Mouse (Mus musculus): ENCODE data around the gene Slc16a9. TPM values are rescaled to one million over a fixed set of nuclear protein-coding genes. Genes with fewer than 3 reads are reported as not detected.

The Slc16a9 gene
- polyA plus RNA-seq, 1 experiment from 2014 or later: 0.52 TPM

- Histone ChIP-seq H3K36me3 (ENCODE audit: control insufficient read depth, insufficient read depth) (no peaks in the 10 kb centered on the region), H3K4me1 (replicated peaks; ENCODE audit: control insufficient read depth, insufficient read depth, low read length) (no peaks in the 10 kb centered on the region), H3K9me3 (ENCODE audit: control insufficient read depth) (no peaks in the 10 kb centered on the region), H3K4me2 (replicated peaks; ENCODE audit: low read depth) (no peak overlapping the region), H3K4me3 (ENCODE audit: low read depth, low read length) (no peak overlapping the region), H3K27me3 (replicated peaks; ENCODE audit: control insufficient read depth, insufficient read depth, low read length) (no peaks in the 10 kb centered on the region), H3K27ac (ENCODE audit: low read depth, low read length) (no peak overlapping the region), H3K9ac (ENCODE audit: low read depth, low read length) (no peak overlapping the region)
- TF ChIP-seq CTCF (IDR thresholded peaks at IDR 0.05; ENCODE audit: low read depth): no peak
- ATAC-seq: no peak
- WGBS: 56% methylated on average over 1 of the region's 1 CpGs
Measured at GRCm38 (mm10) chr10:70276678-70277077, 31.8 kb downstream of the Slc16a9 start.

- Histone ChIP-seq H3K9me3 (ENCODE audit: control insufficient read depth) (no peaks in the 10 kb centered on the region), H3K4me3 (ENCODE audit: low read depth, low read length) (no peak overlapping the region), H3K27ac (ENCODE audit: low read depth, low read length) (no peak overlapping the region), H3K27me3 (replicated peaks; ENCODE audit: control insufficient read depth, insufficient read depth, low read length) (no peaks in the 10 kb centered on the region), H3K9ac (ENCODE audit: low read depth, low read length) (no peak overlapping the region), H3K4me2 (replicated peaks; ENCODE audit: low read depth) (no peak overlapping the region), H3K4me1 (replicated peaks; ENCODE audit: control insufficient read depth, insufficient read depth, low read length) (no peaks in the 10 kb centered on the region), H3K36me3 (ENCODE audit: control insufficient read depth, insufficient read depth) (no peaks in the 10 kb centered on the region)
- peak; percentile 50 for TF ChIP-seq CTCF (IDR thresholded peaks at IDR 0.05; ENCODE audit: low read depth)
- no peak for ATAC-seq
- 75% methylated on average over 8 of the region's 8 CpGs for WGBS
Measured at GRCm38 (mm10) chr10:70279349-70279748, 34.4 kb downstream of the Slc16a9 start.

GRCm38 (mm10) chr10:70287825-70288235, 42.9 kb downstream of the Slc16a9 start:
- H3K4me3 ChIP-seq (ENCODE audit: low read depth, low read length): no peak overlapping the region

GRCm38 (mm10) chr10:70288406-70289327, 43.8 kb downstream of the Slc16a9 start:
- no peak for TF ChIP-seq CTCF (IDR thresholded peaks at IDR 0.05; ENCODE audit: low read depth)
- H3K9me3 ChIP-seq (ENCODE audit: control insufficient read depth): no peaks in the 10 kb centered on the region
- H3K27ac ChIP-seq (ENCODE audit: low read depth, low read length): no peak overlapping the region
- no peaks in the 10 kb centered on the region for H3K4me1 ChIP-seq (replicated peaks; ENCODE audit: control insufficient read depth, insufficient read depth, low read length)
- no peaks in the 10 kb centered on the region for H3K36me3 ChIP-seq (ENCODE audit: control insufficient read depth, insufficient read depth)
- H3K9ac ChIP-seq (ENCODE audit: low read depth, low read length): no peak overlapping the region
- 55% methylated on average over 14 of the region's 14 CpGs for WGBS
- peak overlapping the region; percentile 46 for H3K4me2 ChIP-seq (replicated peaks; ENCODE audit: low read depth)
- H3K27me3 ChIP-seq (replicated peaks; ENCODE audit: control insufficient read depth, insufficient read depth, low read length): no peaks in the 10 kb centered on the region
- ATAC-seq: no peak
- no peak overlapping the region for H3K4me3 ChIP-seq (ENCODE audit: low read depth, low read length)

More at GRCm38 (mm10) chr10:70287825-70288235, 42.9 kb downstream of the Slc16a9 start:
- Histone ChIP-seq H3K36me3 (ENCODE audit: control insufficient read depth, insufficient read depth) (no peaks in the 10 kb centered on the region), H3K9me3 (ENCODE audit: control insufficient read depth) (no peaks in the 10 kb centered on the region), H3K4me1 (replicated peaks; ENCODE audit: control insufficient read depth, insufficient read depth, low read length) (no peaks in the 10 kb centered on the region), H3K4me2 (replicated peaks; ENCODE audit: low read depth) (peak overlapping the region; percentile 46), H3K27me3 (replicated peaks; ENCODE audit: control insufficient read depth, insufficient read depth, low read length) (no peaks in the 10 kb centered on the region), H3K9ac (ENCODE audit: low read depth, low read length) (no peak overlapping the region), H3K27ac (ENCODE audit: low read depth, low read length) (no peak overlapping the region)
- peak; percentile 71 for ATAC-seq
- 13% methylated on average over 9 of the region's 9 CpGs for WGBS
- TF ChIP-seq CTCF (IDR thresholded peaks at IDR 0.05; ENCODE audit: low read depth): no peak

- Histone ChIP-seq H3K9me3 (ENCODE audit: control insufficient read depth) (no peaks in the 10 kb centered on the region), H3K36me3 (ENCODE audit: control insufficient read depth, insufficient read depth) (no peaks in the 10 kb centered on the region), H3K4me1 (replicated peaks; ENCODE audit: control insufficient read depth, insufficient read depth, low read length) (no peaks in the 10 kb centered on the region), H3K27ac (ENCODE audit: low read depth, low read length) (no peak overlapping the region), H3K4me2 (replicated peaks; ENCODE audit: low read depth) (no peak overlapping the region), H3K4me3 (ENCODE audit: low read depth, low read length) (no peak overlapping the region), H3K9ac (ENCODE audit: low read depth, low read length) (no peak overlapping the region), H3K27me3 (replicated peaks; ENCODE audit: control insufficient read depth, insufficient read depth, low read length) (no peaks in the 10 kb centered on the region)
- TF ChIP-seq CTCF (IDR thresholded peaks at IDR 0.05; ENCODE audit: low read depth): no peak
- ATAC-seq: no peak
- 27% methylated on average over 7 of the region's 7 CpGs for WGBS
Measured at GRCm38 (mm10) chr10:70292014-70292413, 47.1 kb downstream of the Slc16a9 start.

GRCm38 (mm10) chr10:70294094-70294493, 49.2 kb downstream of the Slc16a9 start:
- no peak for TF ChIP-seq CTCF (IDR thresholded peaks at IDR 0.05; ENCODE audit: low read depth)
- no peaks in the 10 kb centered on the region for H3K27me3 ChIP-seq (replicated peaks; ENCODE audit: control insufficient read depth, insufficient read depth, low read length)
- no peak for ATAC-seq
- no peak overlapping the region for H3K27ac ChIP-seq (ENCODE audit: low read depth, low read length)
- WGBS: 33% methylated on average over 8 of the region's 8 CpGs
- H3K4me3 ChIP-seq (ENCODE audit: low read depth, low read length): no peak overlapping the region
- H3K4me1 ChIP-seq (replicated peaks; ENCODE audit: control insufficient read depth, insufficient read depth, low read length): no peaks in the 10 kb centered on the region
- H3K9ac ChIP-seq (ENCODE audit: low read depth, low read length): no peak overlapping the region
- H3K9me3 ChIP-seq (ENCODE audit: control insufficient read depth): no peaks in the 10 kb centered on the region
- H3K4me2 ChIP-seq (replicated peaks; ENCODE audit: low read depth): no peak overlapping the region
- no peaks in the 10 kb centered on the region for H3K36me3 ChIP-seq (ENCODE audit: control insufficient read depth, insufficient read depth)

Measured in intestine, postnatal 0 days (tissue).